Mouse (Mus musculus) adrenal gland, postnatal 10 days (tissue): ENCODE results near the gene Fbxo44. TPM values are rescaled to one million over a fixed set of nuclear protein-coding genes. Genes with fewer than 3 reads are reported as not detected.
"Not testable (repeated sequence)": the region's sequence is repeated elsewhere in the genome, so short reads cannot be mapped to it uniquely, and the experiment has no call there.

Source experiments
- DNase-seq: peaks from one replicate; pipeline ENCODE4 v3.0.0; 2021; ENCODE audit warnings: mixed read lengths
- microRNA-seq: library from miRNA; unstranded; fragments of <30 nt; microRNA quantifications from one replicate; pipeline ENCODE4 v1.2.0, GENCODE M21; 2021
- total RNA-seq, 2 experiments: library from RNA; stranded (reverse); gene quantifications; 2 replicates each; pipeline ENCODE4 v1.2.3; 2021

Fbxo44 gene
- total RNA-seq, 2 experiments from 2014 or later, result 7.1 to 7.2 TPM

DNA sequence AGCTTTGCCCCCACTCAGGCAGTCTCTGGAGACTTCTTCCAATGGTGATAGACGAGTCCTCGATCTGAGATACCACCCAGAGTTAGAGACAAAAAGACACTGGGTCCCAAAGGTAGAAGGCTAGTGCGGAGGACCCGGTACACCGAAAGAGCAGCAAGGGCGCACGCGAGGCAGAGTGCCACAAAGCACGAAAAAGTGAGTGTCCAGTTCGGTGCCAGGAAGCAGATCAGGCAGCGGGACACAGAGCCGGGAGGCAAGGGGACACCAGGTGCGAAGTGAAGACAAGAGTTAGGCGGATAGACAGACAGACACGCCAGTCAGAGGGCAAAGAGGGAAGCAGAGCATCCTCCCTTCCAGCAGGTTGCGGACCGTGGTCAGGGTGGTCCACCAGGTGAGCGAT is 30.1 kb downstream of the Fbxo44 start, which contains the start of gene Mad2l2:
TSS of gene Mad2l2 (plus strand) at position 252 of the 400 bp plus-strand sequence.
- DNase-seq, result no peak

DNA sequence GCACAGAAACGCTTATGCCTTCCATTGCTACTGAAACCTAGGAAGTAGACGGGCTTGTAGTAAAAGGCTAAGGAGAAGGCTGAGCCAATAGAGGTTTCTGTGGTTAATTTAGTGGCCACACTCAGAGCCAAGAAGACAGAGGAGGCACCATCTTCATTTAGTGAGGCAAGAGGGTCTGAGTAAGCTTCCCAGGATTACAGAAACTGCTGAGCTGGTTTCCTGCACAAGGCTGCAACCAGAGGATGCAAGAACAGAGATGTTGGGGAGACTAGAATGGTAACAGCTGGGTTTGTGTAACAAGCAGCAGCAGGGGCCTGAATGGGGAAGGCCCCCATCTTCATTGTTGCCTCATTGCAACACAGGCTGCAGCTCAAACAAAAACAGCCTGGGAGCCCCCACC is 31.6 kb downstream of the Fbxo44 start:
- no peak for DNase-seq

DNA sequence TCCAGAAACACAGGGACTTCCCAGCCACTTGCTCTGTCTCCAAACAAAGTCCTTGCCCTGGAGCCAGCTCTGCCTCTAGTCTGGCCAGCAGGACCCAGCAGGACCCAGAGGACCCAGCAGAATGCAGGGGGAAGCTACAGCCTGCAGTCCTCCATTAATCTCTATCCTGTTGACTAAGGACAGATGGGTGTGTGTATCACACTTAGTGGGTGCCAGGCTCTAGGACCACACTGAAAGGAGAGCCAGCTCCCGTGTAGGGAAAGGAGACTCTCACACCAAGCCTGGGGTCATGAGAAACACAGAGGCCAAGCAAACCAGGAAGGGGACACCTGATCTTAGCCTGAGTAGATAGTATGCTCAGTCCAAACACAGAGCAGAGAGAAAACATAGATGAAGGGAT is 32.0 kb downstream of the Fbxo44 start:
- DNase-seq, result no peak

DNA sequence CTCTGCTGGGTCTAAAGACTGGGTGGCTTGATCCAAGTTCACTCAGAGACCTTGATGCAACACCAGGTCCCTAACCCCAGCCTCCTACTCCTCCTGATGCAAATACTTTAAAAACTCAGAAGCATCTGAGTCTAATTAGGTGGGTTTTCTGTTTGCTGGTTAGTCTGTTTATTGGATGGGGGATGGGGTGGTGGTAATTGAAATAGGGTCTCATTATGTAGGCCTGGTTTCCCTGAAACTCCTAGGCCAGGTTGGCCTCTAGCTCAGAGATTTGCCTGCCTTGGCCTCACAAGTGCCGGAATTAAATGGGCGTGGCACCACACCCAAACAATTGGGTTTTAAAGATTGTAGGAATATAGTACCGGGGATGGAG is 37.6 kb downstream of the Fbxo44 start:
- no peak for DNase-seq

DNA sequence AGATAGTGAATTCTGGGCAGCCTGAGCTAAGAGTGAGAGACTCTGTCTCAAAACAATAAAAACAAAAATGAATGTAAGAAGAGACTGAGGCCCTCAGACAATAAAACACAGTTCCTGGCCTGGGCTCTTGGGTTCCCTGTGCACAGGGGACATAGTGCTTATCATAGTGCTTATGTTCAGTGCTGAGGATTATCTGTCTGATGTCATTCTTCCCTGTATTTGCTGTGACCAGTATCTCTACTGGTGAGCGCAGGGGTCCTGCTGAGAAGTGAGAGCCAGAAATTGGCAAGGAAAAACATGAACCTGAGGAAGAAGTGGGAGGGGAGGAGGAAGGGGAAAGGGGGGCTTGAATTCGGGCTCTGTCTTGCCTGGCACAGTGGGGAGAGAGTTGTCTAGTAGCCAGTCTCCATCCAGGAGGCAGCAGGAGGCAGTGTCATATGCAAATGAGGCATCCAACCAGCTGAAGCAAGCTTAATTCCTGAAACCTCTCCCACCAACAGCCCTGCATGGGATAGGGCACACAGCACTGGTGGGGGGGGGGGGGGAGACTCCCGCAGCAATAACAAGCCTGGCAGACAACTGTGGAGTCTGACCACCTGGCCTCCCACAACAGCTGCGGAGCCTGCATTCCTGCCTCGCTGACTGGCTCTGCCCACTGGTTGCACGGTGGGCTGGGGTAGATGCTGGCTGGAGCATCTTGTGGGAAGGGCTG is 38.1 kb downstream of the Fbxo44 start:
- DNase-seq, result no peak

DNA sequence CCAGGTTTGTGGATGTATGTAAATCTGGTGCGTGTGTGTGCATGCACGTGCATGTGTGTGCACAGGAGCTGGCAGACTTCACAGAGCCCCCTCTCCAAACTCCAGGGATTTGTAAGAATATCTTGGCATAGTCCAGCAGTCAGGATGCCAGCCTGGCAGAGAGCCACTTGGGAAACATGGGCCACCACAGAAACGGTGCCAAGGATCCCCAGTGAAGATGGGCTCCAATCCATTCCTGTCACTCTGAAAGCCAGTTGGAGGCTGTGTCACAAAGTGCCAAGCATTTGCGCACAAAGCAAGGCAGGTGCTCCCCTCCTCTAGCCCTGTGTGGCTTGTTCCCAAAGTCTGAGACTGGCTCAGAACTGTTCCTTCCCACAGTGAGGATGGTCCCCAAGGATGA is 38.9 kb downstream of the Fbxo44 start:
- DNase-seq, result no peak

DNA sequence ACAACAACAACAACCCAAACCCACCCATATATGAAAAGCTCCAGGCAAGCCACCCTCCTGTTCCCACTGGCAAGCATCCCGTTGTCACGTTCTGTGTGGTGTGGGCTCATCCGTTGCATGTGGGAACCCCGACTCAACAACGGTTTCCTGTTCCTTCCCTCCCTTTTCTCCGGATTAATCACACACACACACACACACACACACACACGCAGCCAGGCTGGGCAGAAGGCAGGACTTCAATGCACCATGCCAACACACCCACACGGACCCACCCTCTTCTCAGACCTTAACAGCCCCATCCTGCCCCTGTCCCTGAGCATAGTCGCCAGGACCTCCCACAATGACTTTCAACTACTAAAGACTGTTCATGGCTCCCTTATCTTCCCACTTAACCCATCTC is 39.7 kb downstream of the Fbxo44 start:
- no peak for DNase-seq

DNA sequence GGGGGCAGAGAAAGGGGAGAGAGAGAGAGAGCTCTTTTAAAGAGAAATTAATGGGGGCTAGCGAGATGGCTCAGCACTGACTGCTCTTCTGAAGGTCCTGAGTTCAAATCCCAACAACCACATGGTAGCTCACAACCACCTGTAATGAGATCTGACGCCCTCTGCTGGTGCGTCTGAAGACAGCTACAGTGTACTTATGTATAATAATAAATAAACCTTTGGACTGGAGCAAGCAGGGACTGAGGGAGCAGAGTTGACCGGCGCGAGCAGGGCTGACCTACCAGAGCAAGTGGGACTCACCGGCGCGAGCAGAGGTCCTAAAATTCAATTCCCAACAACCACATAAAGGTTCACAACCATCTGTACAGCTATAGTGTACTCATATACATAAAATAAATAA is 40.7 kb downstream of the Fbxo44 start:
- DNase-seq, result not testable (repeated sequence)

DNA sequence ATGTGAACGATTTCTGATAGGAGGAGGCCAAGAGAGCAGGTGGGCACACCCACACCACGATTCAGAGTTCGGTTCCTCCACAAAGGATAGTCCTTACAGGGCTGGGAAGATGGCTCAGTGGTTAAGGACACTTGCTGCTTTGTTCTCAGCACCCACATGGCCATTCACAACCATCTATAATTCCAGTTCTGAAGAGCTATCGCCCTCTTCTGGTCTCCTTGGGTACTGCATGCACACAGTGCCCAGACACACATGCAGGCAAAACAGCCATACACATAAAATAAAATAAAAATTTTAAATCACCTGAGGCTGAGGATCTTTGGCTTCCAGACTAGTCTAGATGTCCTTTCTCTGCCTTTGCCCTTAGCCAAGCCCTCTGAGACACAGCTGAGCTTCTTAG is 42.9 kb downstream of the Fbxo44 start:
- no peak for DNase-seq

DNA sequence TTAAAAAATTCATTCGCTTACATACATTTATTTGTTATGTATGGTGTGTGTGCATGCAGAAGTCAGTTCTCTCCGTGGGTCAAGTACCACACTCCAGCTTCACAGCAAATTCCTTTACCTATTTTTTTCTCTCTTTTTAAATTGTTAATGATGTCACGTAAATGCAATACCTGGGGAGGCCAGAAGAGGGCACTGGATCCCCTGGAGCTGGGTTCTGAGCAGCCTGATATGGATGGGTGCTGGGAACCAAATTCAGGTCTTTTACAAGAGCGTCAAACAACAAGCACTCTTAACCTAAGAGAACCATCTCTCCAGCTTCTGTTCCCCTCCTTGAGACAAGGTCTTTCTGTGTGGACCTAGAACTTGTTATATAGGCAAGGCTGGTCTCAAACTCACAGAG is 43.6 kb downstream of the Fbxo44 start:
- no peak for DNase-seq

DNA sequence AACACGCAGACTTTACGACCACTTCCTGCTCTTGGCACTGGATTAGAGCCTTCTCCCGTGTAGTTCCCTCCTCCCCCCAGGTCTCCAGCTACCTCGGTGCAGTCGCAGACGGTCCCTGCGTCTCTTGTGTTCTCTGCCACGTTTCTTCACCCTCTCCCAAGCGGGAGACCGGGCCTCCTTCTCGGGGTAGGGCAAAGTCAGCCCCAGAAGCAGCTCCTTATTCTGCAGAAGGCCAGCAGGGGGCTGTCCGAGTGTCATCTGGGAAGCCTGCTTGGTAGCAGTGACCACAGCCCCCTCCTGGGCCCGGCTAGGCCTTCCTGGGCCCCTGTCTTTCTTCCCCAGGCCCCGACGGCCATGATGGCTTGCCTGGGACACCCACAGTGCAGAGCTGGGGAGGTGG is 44.8 kb downstream of the Fbxo44 start:
- peak; percentile 47 for DNase-seq

DNA sequence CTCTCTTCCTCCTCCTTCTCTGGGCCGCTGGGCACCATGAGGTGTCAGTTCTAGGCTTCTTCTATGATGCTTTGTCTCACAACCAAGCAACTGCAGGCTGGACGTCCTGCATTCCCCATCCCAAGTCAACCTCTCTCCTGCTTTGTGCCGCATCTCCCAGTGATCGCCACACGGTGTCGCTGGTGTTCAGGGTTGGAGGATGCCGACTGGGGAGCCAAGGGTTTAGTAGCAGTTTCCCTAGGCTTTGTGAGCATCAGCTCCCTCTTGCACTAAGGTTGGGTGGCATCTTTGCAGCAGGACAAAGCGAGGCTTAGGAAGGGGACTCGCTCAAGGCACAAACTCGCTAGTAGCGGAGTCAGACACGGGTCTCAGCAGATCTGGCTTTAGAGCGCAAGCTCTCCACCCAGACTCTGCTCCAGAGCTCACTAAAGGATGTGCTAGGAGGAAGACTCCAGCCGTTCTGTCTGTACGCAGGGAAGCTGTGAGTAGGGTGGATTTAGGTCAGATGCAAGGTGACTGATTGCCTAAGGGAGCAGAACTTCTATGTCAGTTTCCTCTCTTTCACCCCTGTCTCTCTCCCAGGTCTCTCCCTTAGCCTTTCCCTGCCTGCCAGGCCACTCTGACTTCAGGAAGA is 45.4 kb downstream of the Fbxo44 start:
- DNase-seq, result peak; percentile 92

DNA sequence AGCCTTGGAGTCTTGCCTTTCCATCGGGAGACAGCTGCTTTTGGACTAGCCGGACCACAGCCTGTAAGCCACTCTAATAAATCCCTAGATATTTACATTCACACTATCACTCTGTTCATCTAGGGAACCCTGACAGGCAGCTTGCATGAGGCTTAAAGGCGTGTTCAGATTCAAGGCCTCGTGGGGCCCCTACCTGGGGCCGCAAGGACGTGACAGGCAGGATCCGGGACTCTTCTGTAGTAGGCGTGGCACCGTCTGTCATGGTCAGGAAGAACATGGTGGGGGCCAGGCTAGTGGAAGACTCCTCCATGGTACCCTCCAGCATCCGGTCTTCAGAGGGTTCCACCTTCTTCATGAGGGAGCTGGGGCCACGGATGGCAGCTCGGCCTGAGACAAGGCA is 47.8 kb downstream of the Fbxo44 start:
- no peak for DNase-seq

DNA sequence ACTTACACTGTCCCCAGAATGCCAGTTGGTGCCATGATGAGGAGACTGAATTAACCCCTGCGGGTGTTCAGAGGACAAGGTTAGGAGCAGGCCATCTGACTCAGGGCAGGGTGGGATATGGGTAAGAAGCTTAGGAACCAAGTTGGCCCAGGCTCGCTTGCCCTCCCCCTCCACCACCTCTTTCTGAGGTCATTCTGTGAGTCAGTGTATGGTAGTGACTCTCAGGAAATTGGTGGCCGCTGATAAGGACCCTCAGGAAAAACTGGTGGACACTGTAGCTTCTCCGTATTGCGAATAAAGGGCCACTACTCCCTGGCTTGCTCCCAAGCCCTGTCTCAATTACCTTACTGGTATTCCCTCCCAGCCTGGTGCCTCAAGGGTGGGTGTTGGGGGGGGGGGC is 51.1 kb downstream of the Fbxo44 start:
- DNase-seq, result no peak

DNA sequence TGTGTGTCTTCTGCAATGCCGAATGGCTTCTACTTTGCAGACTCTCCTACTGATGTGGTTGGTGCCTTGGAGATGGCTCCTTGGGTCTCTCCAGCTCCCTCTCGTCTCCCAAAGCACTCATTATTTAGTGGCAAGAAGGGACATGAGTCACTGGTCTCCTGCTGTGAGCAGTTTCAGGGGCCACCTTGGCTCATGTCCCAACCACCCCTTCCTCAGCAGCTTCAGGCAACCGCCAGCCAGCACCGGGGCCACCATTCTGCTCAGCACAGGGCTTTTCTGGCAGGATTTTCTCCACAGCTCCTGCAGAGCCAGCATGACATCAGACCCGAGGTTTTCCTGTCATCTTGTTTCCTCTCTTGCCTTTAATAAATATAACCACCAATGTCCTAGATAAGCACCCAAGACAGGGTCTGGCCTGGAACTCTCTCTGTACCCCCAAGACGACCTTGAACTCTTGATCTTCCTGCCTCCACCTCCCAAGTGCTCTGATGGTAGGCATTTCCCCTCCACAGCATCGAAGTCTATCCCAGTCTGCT is 51.6 kb downstream of the Fbxo44 start:
- DNase-seq, result no peak

DNA sequence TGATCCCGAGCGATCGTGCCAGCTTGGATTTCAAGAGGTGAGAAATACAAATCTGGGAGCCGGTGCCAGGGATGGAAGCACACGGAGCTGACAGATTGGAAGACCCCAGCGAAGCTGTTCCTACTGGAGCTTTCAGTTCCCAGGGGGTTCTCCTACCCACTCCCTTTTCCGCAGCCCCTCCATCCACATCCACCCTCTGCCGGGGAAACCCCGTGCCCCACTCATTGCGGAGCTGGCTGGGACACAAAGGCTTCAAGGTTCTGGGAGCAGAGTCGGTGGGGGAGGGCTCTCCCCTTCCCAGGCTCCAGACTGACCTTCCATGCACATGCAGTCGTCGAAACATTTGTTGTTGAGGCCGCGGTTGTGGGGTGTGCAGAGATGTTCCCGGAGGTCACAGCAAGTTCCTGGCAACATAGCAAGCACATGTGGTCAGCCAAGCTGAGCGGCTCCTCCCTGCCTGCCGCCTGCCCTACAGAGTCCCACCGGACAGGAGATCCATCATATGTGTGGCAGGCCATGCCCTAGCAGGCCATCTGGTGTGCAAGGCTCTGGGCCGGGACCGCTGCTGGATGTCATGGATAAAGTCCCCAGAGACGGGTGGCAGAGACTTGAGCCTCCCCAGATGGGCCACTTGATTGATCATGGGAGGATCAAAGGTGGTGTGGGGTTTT is 52.5 kb downstream of the Fbxo44 start:
- DNase-seq, result peak; percentile 51

DNA sequence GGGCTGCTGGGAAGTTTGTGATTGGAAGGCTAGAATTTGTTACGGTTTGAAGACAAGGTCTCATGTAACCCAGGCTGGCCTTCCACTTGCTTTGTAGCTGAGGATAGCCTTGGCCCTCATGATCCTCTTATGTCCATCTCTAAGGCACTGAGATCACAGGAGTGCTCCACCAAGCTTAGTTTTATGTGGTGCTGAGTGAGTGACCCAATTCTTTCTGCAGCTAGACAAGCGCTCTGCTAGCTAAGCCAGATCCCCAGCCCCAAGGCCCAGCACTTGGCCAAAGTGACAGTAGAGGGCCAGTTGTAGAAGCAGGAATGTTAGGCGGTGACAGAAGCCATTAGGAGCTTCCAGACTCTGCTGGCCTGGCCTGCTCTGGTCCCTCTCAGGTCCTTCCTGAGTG is 56.1 kb downstream of the Fbxo44 start:
- no peak for DNase-seq

Small RNA genes within 50 kb of the gene (microRNA-seq; reads per million reads assigned to microRNA genes)
- not detected for gene Mir7022

Other genes with a start within 250 kb of the Fbxo44 start
- 10 to 100 TPM; 42.0 to 42.1 TPM for gene Plod1, start 223.7 kb downstream of the Fbxo44 start, total RNA-seq
- 10 to 100 TPM; 43.4 to 44.7 TPM for gene 2510039O18Rik, start 219.6 kb downstream of the Fbxo44 start, total RNA-seq
- gene Nppb, start 174.7 kb downstream of the Fbxo44 start, total RNA-seq, result not detected
- gene Nppa, start 159.8 kb downstream of the Fbxo44 start, total RNA-seq, result not detected
- 10 to 100 TPM in 1 of 2 experiments, 1 to 10 TPM in 1; 8.4 to 12.8 TPM for gene Clcn6, start 121.7 kb downstream of the Fbxo44 start, total RNA-seq
- gene Mthfr, start 121.4 kb downstream of the Fbxo44 start, total RNA-seq, result 10 to 100 TPM; 41.9 to 44.0 TPM
- gene Agtrap, start 72.5 kb downstream of the Fbxo44 start, total RNA-seq, result 10 to 100 TPM; 45.4 to 45.5 TPM
- 10 to 100 TPM; 22.3 to 23.9 TPM for gene Mad2l2, start 30.1 kb downstream of the Fbxo44 start, total RNA-seq
- under 1 TPM; 0.18 to 0.27 TPM for gene Draxin, start 29.8 kb downstream of the Fbxo44 start, total RNA-seq
- gene Fbxo6, start 8.3 kb downstream of the Fbxo44 start, total RNA-seq, result 10 to 100 TPM; 30.4 to 31.3 TPM
- gene Fbxo2, start 139 bp upstream of the Fbxo44 start, total RNA-seq, result 1 to 10 TPM; 2.3 to 3.3 TPM
- gene Disp3, start 127.5 kb upstream of the Fbxo44 start, total RNA-seq, result 1 to 10 TPM in 1 of 2 experiments, under 1 TPM in 1; 0.79 to 1.2 TPM